Mouse (Mus musculus) forebrain, embryonic 13.5 days (tissue): ENCODE measurements around the gene Capn15. TPM values are rescaled to one million over a fixed set of nuclear protein-coding genes. Genes with fewer than 3 reads are reported as not detected.

Source experiments
- ATAC-seq: fragments of 200-750 bp; cut with Nextera tagmentation; 2 replicates; pipeline ENCODE4 v1.8.0; 2017
- H3K27ac ChIP-seq: fragments of 300-500 bp; sonication (generic); 2 replicates; pipeline ENCODE4 v1.5.1; 2015; ENCODE audit warnings: inconsistent platforms, mild to moderate bottlenecking, moderate library complexity
- H3K27me3 ChIP-seq: fragments of 300-500 bp; sonication (generic); 2 replicates; pipeline ENCODE4 v1.6.1; 2015; ENCODE audit warnings: mild to moderate bottlenecking, inconsistent platforms
- H3K36me3 ChIP-seq: fragments of 300-500 bp; sonication (generic); 2 replicates; pipeline ENCODE4 v1.6.1; 2015; ENCODE audit warnings: mild to moderate bottlenecking, inconsistent platforms; ENCODE audit not compliant: poor library complexity, severe bottlenecking
- H3K4me1 ChIP-seq: fragments of 300-500 bp; sonication (generic); 2 replicates; pipeline ENCODE4 v1.6.1; 2015; ENCODE audit warnings: inconsistent platforms
- H3K4me2 ChIP-seq: fragments of 300-500 bp; sonication (generic); 2 replicates; pipeline ENCODE4 v1.6.1; 2015; ENCODE audit warnings: inconsistent platforms, mild to moderate bottlenecking, moderate library complexity
- H3K4me3 ChIP-seq: fragments of 300-500 bp; sonication (generic); 2 replicates; pipeline ENCODE4 v1.5.1; 2015; ENCODE audit warnings: mild to moderate bottlenecking, inconsistent platforms
- H3K9ac ChIP-seq: fragments of 300-500 bp; sonication (generic); 2 replicates; pipeline ENCODE4 v1.6.1; 2015; ENCODE audit warnings: mild to moderate bottlenecking, inconsistent platforms
- H3K9me3 ChIP-seq: fragments of 300-500 bp; sonication (generic); replicated peaks from 2 replicates; pipeline ENCODE4 v1.6.1; 2016; ENCODE audit warnings: inconsistent platforms
- WGBS: fragments of 180-500 bp; shearing (Covaris S2); methylation state at CpG from one replicate; pipeline ENCODE4 v1.1.7; 2015; 5-methylcytosine and 5-hydroxymethylcytosine counted together
- polyA plus RNA-seq: library from polyadenylated mRNA; unstranded; fragments of >200 nt; fragmentation: Nextera tagmentation; extraction: Ambion mirVana; gene quantifications from 2 replicates; pipeline ENCODE4 v1.2.1, GENCODE M21; 2015

The Capn15 gene
- polyA plus RNA-seq, 1 experiment from 2014 or later: 17.1 TPM

- 92% methylated on average over 14 of the region's 14 CpGs for WGBS
- Histone ChIP-seq H3K4me1 (peaks cover 25% of the 10 kb centered on the region), H3K9ac (no peak overlapping the region), H3K4me2 (no peak overlapping the region), H3K4me3 (no peak overlapping the region), H3K27ac (no peak overlapping the region), H3K36me3 (peaks cover 16% of the 10 kb centered on the region), H3K27me3 (no peaks in the 10 kb centered on the region), H3K9me3 (no peaks in the 10 kb centered on the region)
- ATAC-seq: no peak
These were observed 72.3 kb downstream of the Capn15 start for GRCm38 (mm10) chr17:25913186-25913876.

GRCm38 (mm10) chr17:25911816-25912215 is 73.8 kb downstream of the Capn15 start:
- no peak overlapping the region for H3K4me3 ChIP-seq

More at GRCm38 (mm10) chr17:25911816-25912215, 73.8 kb downstream of the Capn15 start:
- H3K27ac ChIP-seq: no peak overlapping the region
- peaks cover 4% of the 10 kb centered on the region; the same call in 1 of the 2 replicates for H3K36me3 ChIP-seq
- no peak for ATAC-seq
- H3K27me3 ChIP-seq: no peaks in the 10 kb centered on the region
- no peaks in the 10 kb centered on the region for H3K9me3 ChIP-seq
- H3K9ac ChIP-seq: no peak overlapping the region
- 87% methylated on average over 4 of the region's 4 CpGs for WGBS
- no peak overlapping the region for H3K4me2 ChIP-seq
- H3K4me1 ChIP-seq: 0 out of 2 replicates have a peak, but pooled peaks cover 10% of the 10 kb centered on the region

Other genes starting within 250 kb of the Capn15 start
- not detected in 2 replicates for gene Mslnl, start 249.8 kb downstream of the Capn15 start, polyA plus RNA-seq
- gene Msln, start 231.4 kb downstream of the Capn15 start, polyA plus RNA-seq: 0.18 TPM in 1 of 2 replicates, not detected in the other
- 26.4 and 27.3 TPM in 2 replicates for gene Narfl, start 212.0 kb downstream of the Capn15 start, polyA plus RNA-seq
- 108 and 127 TPM in 2 replicates for gene Haghl, start 200.1 kb downstream of the Capn15 start, polyA plus RNA-seq
- 0.21 and 0.23 TPM in 2 replicates for gene Ccdc78, start 199.2 kb downstream of the Capn15 start, polyA plus RNA-seq
- gene Fam173a, start 192.9 kb downstream of the Capn15 start, polyA plus RNA-seq: 75.5 and 84.8 TPM in 2 replicates
- gene AC134908.4, start 190.1 kb downstream of the Capn15 start, polyA plus RNA-seq: 1.8 TPM in 1 of 2 replicates, not detected in the other
- 43.7 and 53.7 TPM in 2 replicates for gene Metrn, start 188.7 kb downstream of the Capn15 start, polyA plus RNA-seq
- gene Fbxl16, start 176.7 kb downstream of the Capn15 start, polyA plus RNA-seq: 22.7 and 25.2 TPM in 2 replicates
- gene Wdr24, start 162.2 kb downstream of the Capn15 start, polyA plus RNA-seq: 27.7 and 30.0 TPM in 2 replicates
- 64.6 and 69.8 TPM in 2 replicates for gene Jmjd8, start 156.9 kb downstream of the Capn15 start, polyA plus RNA-seq
- gene Stub1, start 152.4 kb downstream of the Capn15 start, polyA plus RNA-seq: 303 and 330 TPM in 2 replicates
- 9.7 and 11.2 TPM in 2 replicates for gene Rhbdl1, start 148.5 kb downstream of the Capn15 start, polyA plus RNA-seq
- gene Gm20683, start 144.0 kb downstream of the Capn15 start, polyA plus RNA-seq: 5.9 and 7.1 TPM in 2 replicates
- 16.2 and 17.6 TPM in 2 replicates for gene Rhot2, start 140.9 kb downstream of the Capn15 start, polyA plus RNA-seq
- gene Wdr90, start 124.3 kb downstream of the Capn15 start, polyA plus RNA-seq: 24.9 and 28.5 TPM in 2 replicates
- gene Mcrip2, start 117.0 kb downstream of the Capn15 start, polyA plus RNA-seq: 12.9 and 13.6 TPM in 2 replicates
- 62.5 and 67.1 TPM in 2 replicates for gene Mettl26, start 110.7 kb downstream of the Capn15 start, polyA plus RNA-seq
- gene Wfikkn1, start 104.9 kb downstream of the Capn15 start, polyA plus RNA-seq: 0.76 and 0.77 TPM in 2 replicates
- 39.5 and 45.9 TPM in 2 replicates for gene Rab40c, start 66.1 kb downstream of the Capn15 start, polyA plus RNA-seq
- gene Pigq, start 40.9 kb downstream of the Capn15 start, polyA plus RNA-seq: 45.0 and 54.5 TPM in 2 replicates
- not detected in 2 replicates for gene Nhlrc4, start 40.8 kb downstream of the Capn15 start, polyA plus RNA-seq
- not detected in 2 replicates for gene A930017K11Rik, start 33.2 kb downstream of the Capn15 start, polyA plus RNA-seq
- gene Rab11fip3, start 83.8 kb upstream of the Capn15 start, polyA plus RNA-seq: 22.7 and 24.4 TPM in 2 replicates
- 25.8 and 25.9 TPM in 2 replicates for gene Decr2, start 104.5 kb upstream of the Capn15 start, polyA plus RNA-seq
- gene Nme4, start 109.8 kb upstream of the Capn15 start, polyA plus RNA-seq: 53.0 and 55.8 TPM in 2 replicates
- gene Tmem8, start 127.5 kb upstream of the Capn15 start, polyA plus RNA-seq: 1.5 and 1.9 TPM in 2 replicates
- gene Mrpl28, start 137.7 kb upstream of the Capn15 start, polyA plus RNA-seq: 230 and 241 TPM in 2 replicates
- 9.3 and 12.1 TPM in 2 replicates for gene Axin1, start 152.9 kb upstream of the Capn15 start, polyA plus RNA-seq
- gene Pdia2, start 213.3 kb upstream of the Capn15 start, polyA plus RNA-seq: not detected in 2 replicates
- gene Rgs11, start 217.2 kb upstream of the Capn15 start, polyA plus RNA-seq: 0.72 and 1.3 TPM in 2 replicates
- gene Arhgdig, start 222.0 kb upstream of the Capn15 start, polyA plus RNA-seq: 10.0 and 11.4 TPM in 2 replicates